Mouse (Mus musculus) urinary bladder, postnatal 14 days (tissue): ENCODE results near the gene Slc11a1.

Source experiments
- DNase-seq: peaks from one replicate; pipeline ENCODE4 v3.0.0; 2021; ENCODE audit warnings: low spot score

Slc11a1 gene

DNA sequence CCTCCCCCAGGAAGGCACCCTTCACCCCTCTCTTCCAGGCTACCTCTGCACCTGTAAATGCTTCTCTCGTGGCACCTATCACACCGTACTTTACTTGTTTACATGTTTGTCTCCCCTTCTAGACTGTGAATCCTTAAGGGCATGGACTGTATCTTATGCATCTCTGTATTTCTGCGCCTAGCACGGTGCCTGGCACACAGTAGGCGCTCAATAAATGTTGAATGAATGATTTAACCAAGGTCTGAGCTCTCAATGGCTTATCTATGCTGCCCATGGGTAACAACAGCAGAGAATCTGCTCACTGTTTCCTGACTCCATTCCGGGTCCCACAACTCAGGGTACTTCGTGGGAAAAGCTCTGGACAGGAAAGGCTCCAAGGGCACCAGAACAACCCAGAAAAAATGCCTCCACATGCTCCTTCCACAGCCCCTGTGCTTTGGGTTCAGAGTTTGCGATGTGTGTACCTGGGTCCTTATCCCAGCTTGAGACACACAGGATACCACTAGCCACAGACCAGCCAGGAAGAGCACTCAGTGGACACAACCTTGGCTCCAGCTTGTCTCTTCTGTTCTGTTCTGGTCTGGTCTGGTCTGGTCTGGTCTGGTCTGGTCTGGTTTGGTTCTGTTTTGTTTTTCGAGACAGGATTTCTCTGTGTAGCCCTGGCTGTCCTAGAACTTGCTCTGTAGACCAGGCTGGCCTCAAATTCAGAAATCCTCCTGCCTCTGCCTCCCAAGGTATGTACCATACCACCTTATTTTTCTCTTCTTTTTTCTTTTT lies 21.4 kb upstream of the Slc11a1 start:
- no peak for DNase-seq

GRCm38 (mm10) chr1:74357531-74357930 lies 17.5 kb upstream of the Slc11a1 start:
- no peak for DNase-seq

DNA sequence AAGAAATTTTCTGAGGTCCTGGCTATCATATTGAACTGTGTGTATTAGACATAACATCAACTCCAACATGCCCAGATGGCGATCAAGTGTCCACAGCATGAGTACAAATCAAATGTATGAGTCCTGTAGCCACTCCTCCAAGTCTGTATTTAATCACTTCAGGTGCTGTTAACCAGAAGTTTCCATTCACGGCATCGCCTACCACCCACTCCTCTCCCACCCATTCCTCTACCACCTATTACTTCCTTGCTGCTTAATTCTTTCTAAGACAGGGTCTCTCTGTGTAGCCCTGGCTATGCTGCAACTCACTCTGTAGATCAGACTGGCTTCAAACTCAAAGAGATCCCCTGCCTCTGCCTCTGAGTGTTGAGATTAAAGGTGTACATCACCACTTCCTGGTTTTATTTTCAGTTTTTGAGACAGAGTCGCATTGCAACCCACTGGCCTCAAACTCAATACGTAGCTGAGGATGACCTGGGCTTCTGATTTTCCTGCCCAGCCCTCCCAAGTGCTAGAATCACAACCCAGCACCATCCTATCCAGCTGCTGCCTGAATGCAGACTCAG lies 15.0 kb upstream of the Slc11a1 start:
- no peak for DNase-seq

GRCm38 (mm10) chr1:74361812-74362211 lies 13.2 kb upstream of the Slc11a1 start, which contains the start of gene Catip:
Gene Catip (plus strand): TSS chr1:74362108.
- peak; percentile 83 for DNase-seq

- no peak for DNase-seq
Observed at GRCm38 (mm10) chr1:74362325-74363229, 12.4 kb upstream of the Slc11a1 start.

DNA sequence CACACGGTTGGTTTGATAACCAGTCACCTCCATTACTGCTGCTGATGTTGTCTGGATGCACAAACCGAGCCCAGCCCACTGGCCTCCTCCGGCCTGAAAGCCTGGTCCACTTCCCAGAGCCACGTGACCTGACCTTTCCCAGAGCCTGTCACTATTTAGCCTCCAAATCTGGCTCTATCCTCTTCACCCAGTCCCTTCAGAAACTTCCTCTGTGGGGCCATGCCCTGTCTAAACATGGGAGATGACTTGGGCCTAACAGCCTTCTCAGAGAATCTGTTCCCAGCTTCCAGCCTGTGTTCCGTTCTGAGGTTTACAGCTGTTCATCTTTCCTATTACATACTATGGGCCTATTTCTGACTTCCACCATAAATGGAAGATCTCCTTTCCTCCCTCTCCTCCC lies 11.6 kb upstream of the Slc11a1 start:
- no peak for DNase-seq

DNA sequence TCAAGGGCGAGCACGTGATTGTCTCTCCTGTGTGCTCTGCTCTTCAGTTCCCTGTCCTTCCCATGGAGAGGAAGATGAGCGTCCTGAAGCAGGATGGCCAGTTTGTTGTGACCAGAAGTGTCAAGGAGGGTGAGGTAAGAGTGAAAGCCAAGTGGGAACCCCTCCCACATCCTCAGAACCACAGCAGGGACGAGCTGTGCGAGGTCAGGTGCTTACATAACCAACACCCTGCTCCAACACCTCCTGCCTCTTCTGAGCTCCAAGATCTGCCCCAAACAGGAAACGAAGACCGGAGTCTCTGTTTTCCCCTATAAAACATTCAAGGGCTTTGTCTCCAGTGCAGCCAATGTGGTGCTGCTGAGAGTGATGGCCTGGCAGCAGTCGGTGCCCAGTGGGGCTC lies 10.7 kb upstream of the Slc11a1 start:
- DNase-seq = no peak

GRCm38 (mm10) chr1:74367886-74368645 lies 6.9 kb upstream of the Slc11a1 start:
- DNase-seq = peak; percentile 74

GRCm38 (mm10) chr1:74370040-74370439 lies 5.0 kb upstream of the Slc11a1 start:
- DNase-seq = no peak

DNA sequence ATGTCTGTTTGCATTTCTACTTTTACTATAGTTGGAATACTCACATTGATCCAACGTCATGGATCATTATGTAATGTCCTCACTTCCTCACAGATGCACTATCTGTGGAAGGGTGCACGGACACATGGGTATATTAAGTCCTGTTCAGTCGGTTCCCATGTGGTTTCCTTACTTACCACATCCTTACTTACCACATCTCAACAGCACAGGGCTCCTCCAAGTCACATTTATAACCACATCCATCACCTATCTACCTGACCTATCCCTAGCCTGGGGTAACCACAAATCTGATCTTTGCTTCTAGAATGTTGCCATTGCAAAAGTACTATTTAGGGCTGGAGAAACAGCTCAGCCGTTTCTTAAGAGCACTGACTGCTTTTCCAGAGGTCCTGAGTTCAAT lies 1.6 kb upstream of the Slc11a1 start:
- no peak for DNase-seq

DNA sequence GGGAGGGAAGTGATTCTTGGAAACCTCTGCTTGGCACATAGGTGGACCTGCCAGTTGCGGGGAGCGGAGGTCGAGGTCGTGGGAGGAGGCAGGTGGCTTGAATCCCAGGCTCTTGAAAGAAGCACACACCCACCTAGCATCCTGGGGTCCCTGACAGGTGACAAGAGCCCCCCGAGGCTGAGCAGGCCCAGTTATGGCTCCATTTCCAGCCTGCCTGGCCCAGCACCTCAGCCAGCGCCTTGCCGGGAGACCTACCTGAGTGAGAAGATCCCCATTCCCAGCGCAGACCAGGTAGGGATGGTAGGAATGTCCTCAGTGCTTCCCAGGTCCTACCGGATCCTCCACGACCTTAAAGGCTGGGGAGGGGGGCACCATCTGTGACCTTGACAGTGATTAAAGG lies 566 bp downstream of the Slc11a1 start:
- no peak for DNase-seq

DNA sequence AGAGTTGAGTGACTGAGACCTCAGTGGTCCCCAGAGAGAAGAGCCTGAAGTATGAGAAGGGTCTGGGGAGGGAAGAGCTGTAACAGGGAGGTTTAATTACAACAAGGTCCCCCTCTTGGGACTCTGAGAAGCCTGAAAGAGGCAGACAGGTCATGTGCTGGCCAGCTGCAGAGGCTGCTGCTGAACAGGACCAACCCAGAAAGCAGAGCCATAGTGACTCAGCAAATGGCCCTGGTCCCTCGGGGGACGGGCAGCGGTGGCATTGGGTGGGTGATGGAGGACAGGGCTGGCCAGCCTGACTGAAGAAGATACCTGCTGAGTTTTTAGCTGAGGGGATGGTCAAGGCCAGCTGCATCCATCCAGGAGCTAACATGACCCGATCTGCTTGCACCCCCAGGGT lies 1.4 kb downstream of the Slc11a1 start:
- no peak for DNase-seq

DNA sequence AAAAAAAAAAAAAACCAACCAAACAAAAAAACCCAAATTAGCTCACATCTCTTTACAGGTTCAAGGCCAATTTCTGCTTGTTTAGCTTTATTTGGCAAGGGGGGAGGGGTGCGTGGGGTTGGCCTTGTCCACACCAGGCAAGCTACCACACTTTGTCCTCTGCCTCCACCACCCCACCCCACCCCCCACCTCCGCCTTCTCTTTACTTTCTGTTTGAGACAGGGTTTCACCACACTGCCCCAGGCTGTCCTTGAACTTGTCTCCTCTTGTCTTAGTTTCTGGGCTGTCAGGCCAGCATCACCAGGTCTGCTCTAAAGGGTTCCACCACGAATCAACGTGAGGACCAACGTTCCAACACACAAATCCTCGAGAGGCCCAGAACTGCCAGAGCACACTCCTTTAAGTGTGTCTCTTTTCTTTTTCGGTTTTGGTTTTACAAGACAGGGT lies 4.1 kb downstream of the Slc11a1 start:
- DNase-seq = no peak

DNA sequence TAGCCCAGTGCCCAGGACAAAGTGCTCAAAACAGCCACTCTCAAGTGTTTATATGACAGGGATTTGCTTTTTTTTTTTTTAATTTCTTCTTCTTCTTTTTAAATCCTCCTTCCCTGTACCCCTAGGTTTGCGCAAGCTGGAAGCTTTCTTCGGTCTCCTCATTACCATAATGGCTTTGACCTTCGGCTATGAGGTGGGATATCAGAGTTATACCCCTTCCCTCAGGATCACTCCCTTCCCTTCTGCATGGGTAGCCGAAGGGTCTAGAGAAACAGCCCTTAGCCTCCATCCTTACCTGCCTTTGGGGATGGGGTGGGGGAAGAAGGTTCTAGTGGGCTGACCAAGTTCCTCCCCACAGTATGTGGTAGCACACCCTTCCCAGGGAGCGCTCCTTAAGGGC lies 5.5 kb downstream of the Slc11a1 start:
- no peak for DNase-seq

DNA sequence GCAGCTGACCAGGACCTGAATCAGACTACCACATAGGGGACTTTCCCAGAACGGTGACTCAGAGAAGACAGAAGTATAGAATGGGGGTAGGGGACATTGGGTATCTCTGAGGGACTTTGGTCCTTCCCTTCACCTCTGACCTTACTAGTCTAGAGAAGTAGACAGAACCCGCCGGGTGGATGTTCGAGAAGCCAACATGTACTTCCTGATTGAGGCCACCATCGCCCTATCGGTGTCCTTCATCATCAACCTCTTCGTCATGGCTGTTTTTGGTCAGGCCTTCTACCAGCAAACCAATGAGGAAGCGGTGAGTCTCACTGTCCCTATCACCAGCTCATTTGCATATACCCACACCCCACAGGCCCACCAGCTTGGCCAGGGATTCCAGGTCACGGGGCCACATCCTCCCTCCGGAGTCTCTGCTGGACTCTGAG lies 6.6 kb downstream of the Slc11a1 start:
- no peak for DNase-seq

GRCm38 (mm10) chr1:74383385-74383784 lies 8.4 kb downstream of the Slc11a1 start:
- no peak for DNase-seq

DNA sequence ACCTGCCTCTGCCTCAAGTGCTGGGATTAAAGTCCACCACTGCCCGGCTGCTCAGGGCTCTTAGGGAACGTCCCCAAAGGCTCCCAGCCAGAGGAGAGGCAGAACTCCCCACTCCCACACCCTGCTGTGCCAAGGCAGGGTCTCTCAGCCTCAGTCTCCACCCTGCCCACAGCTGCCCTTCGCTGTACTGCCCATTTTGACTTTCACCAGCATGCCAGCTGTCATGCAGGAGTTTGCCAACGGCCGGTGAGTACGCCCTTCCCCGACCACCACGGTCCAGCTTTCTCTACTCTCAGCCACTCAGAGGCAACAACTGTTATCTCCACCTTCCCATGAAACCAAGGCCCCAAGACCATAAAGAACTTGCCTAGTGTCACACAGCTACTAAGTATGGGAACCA lies 9.5 kb downstream of the Slc11a1 start:
- DNase-seq = no peak

DNA sequence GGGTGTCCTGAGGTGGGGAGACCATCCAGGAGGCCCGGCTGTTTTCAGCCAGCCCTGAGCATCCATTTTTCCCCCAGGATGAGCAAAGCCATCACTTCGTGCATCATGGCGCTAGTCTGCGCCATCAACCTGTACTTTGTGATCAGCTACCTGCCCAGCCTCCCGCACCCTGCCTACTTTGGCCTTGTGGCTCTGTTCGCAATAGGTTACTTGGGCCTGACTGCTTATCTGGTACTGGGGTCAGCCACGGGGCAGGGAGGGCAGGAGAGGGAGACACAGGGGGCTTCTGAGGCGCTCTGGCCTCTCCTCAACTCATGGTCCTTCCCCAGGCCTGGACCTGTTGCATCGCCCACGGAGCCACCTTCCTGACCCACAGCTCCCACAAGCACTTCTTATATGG lies 10.1 kb downstream of the Slc11a1 start:
- no peak for DNase-seq

DNA sequence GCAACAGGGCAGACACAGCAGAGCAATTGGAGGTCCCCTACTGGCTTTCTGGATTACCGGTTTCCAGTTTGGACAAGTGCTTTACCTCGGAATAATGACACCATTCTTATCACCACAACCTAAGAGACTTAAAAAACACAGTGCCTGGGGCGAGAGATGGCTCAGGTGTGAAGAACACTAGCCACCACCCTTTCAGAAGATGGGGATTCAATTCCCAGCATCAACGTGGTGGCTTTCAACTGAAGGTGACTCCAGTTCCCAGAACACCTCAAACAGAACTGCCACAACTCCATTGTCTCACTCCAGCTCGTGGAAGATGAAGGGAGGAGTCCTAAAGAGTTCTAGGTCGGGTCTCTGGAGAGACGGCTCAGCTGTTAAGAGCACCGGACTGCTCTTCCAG lies 10.5 kb downstream of the Slc11a1 start:
- no peak for DNase-seq

GRCm38 (mm10) chr1:74386363-74386713 lies 11.3 kb downstream of the Slc11a1 start:
- no peak for DNase-seq

- peak; percentile 95 for DNase-seq
Observed at GRCm38 (mm10) chr1:74386714-74387385, 11.9 kb downstream of the Slc11a1 start.
